Mouse (Mus musculus) heart, postnatal 14 days (tissue): ENCODE measurements around the gene Ms4a12. TPM values are rescaled to one million over a fixed set of nuclear protein-coding genes. Genes with fewer than 3 reads are reported as not detected.

Source experiments
- total RNA-seq, 2 experiments: library from RNA; stranded (reverse); gene quantifications; 2 replicates each; pipeline ENCODE4 v1.2.3; 2021

The Ms4a12 gene
- total RNA-seq, 2 experiments from 2014 or later, result not detected

Other genes with a start within 250 kb of the Ms4a12 start
- not detected for gene Ms4a15, start 239.2 kb downstream of the Ms4a12 start, total RNA-seq
- gene Ms4a18, start 214.4 kb downstream of the Ms4a12 start, total RNA-seq, result not detected
- gene Ms4a8a, start 151.3 kb downstream of the Ms4a12 start, total RNA-seq, result 1 to 10 TPM; 1.8 to 2.7 TPM
- not detected for gene 1700017D01Rik, start 101.6 kb downstream of the Ms4a12 start, total RNA-seq
- gene 1700025F22Rik, start 67.1 kb downstream of the Ms4a12 start, total RNA-seq, result not detected
- not detected for gene Ms4a13, start 35.7 kb downstream of the Ms4a12 start, total RNA-seq
- gene Ms4a1, start 33.8 kb upstream of the Ms4a12 start, total RNA-seq, result under 1 TPM; 0.59 to 0.74 TPM
- not detected for gene Ms4a5, start 51.4 kb upstream of the Ms4a12 start, total RNA-seq
- under 1 TPM in 1 of 2 experiments, not detected in 1; 0.10 TPM for gene Ms4a14, start 82.0 kb upstream of the Ms4a12 start, total RNA-seq
- 1 to 10 TPM; 1.1 to 1.3 TPM for gene Ms4a7, start 103.7 kb upstream of the Ms4a12 start, total RNA-seq
- gene Ms4a4a, start 143.1 kb upstream of the Ms4a12 start, total RNA-seq, result 10 to 100 TPM in 1 of 2 experiments, 1 to 10 TPM in 1; 7.6 to 10.7 TPM
- under 1 TPM in 1 of 2 experiments, not detected in 1; 0.37 TPM for gene Ms4a4c, start 172.3 kb upstream of the Ms4a12 start, total RNA-seq
- gene Ms4a4b, start 211.1 kb upstream of the Ms4a12 start, total RNA-seq, result 1 to 10 TPM in 1 of 2 experiments, under 1 TPM in 1; 0.41 to 1.2 TPM
- gene Ms4a6c, start 236.9 kb upstream of the Ms4a12 start, total RNA-seq, result 10 to 100 TPM in 1 of 2 experiments, 1 to 10 TPM in 1; 8.3 to 11.2 TPM